Mouse (Mus musculus) MEL (cell line): ENCODE results near the gene Nudt3.

Experiments
- CTCF ChIP-seq, 3 experiments: IDR thresholded peaks in 2 of 3; conservative IDR thresholded peaks in 1 of 3; 2 replicates each; pipeline ENCODE4 v1.5.1; 2011 to 2012; ENCODE audit warnings: low read length in 3 of 3, low read depth in 2 of 3, mild to moderate bottlenecking in 2 of 3, improper control_type of control experiment in 1 of 3, inconsistent platforms in 1 of 3, mixed read lengths in 1 of 3, moderate library complexity in 1 of 3; ENCODE audit not compliant: control insufficient read depth in 1 of 3, insufficient read depth in 1 of 3, poor library complexity in 1 of 3, severe bottlenecking in 1 of 3
- EP300 ChIP-seq, 2 experiments: IDR thresholded peaks; 2 replicates each; pipeline ENCODE4 v1.6.1; 2011; ENCODE audit warnings: improper control_type of control experiment in 2 of 2, low read length in 2 of 2, low read depth in 1 of 2, mild to moderate bottlenecking in 1 of 2
- GATA1 ChIP-seq: IDR thresholded peaks from 2 replicates; pipeline ENCODE4 v1.6.1; 2011; ENCODE audit warnings: low read depth, low read length, improper control_type of control experiment
- MAZ ChIP-seq: IDR thresholded peaks from 2 replicates; pipeline ENCODE4 v1.6.1; 2012; ENCODE audit warnings: low read depth, mild to moderate bottlenecking, inconsistent platforms, low read length, improper control_type of control experiment
- SMC3 ChIP-seq: IDR thresholded peaks from 2 replicates; pipeline ENCODE4 v1.6.1; 2011; ENCODE audit warnings: low read depth, low read length, improper control_type of control experiment
- TAL1 ChIP-seq: IDR thresholded peaks from 2 replicates; pipeline ENCODE4 v1.6.1; 2012; ENCODE audit warnings: mild to moderate bottlenecking, inconsistent platforms, low read length, moderate library complexity, mixed read lengths
- UBTF ChIP-seq: IDR thresholded peaks from 2 replicates; pipeline ENCODE4 v1.6.1; 2012; ENCODE audit warnings: low read depth, mild to moderate bottlenecking, inconsistent platforms, low read length, improper control_type of control experiment, moderate library complexity, borderline replicate concordance; ENCODE audit not compliant: insufficient read depth

GRCm38 (mm10) chr17:27626681-27627080 lies 3.4 kb upstream of the Nudt3 start:
- TF ChIP-seq TAL1 (no peak), CTCF (IDR thresholded peaks at IDR 0.05 in 2 of 3, conservative IDR thresholded peaks at IDR 0.05 in 1 of 3; ENCODE audit: control insufficient read depth in 1 of 3, insufficient read depth in 1 of 3, low read depth in 2 of 3, low read length in 3 of 3, poor library complexity in 1 of 3, severe bottlenecking in 1 of 3) (no peak), MAZ (no peak), EP300 (IDR thresholded peaks at IDR 0.05; ENCODE audit: low read depth in 1 of 2, low read length in 2 of 2) (no peak), UBTF (no peak), SMC3 (no peak), GATA1 (no peak)
